Mouse (Mus musculus): Measurements from ENCODE around the gene F2rl2. TPM values are rescaled to one million over a fixed set of nuclear protein-coding genes. Genes with fewer than 3 reads are reported as not detected.

The F2rl2 gene
- total RNA-seq, 1 experiment, result 0.27 TPM

DNA sequence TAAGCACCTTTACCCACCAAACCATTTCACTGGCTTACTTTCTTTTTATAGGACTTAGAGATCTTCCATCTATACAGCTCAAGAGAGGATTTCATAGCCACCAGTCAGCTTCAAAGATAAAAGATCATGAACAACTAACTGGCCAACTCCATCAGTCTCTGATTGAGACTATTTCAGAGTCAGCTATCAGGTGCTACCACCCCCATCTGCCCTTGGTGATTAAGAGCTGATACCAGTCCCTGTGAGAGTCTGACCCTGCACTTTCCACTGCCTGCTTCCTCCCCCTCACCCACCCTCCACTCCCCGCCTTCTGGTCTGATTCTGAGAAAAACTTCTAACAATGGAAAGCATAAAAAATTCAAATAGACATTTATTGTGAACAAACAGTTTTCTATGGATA is 8.1 kb upstream of the F2rl2 start:
- no peak overlapping the region for H3K27ac ChIP-seq (ENCODE audit: insufficient read depth, low read depth, low read length, poor library complexity, severe bottlenecking)
- no peak overlapping the region for H3K4me3 ChIP-seq (ENCODE audit: insufficient read depth in 1 of 2, low read depth in 1 of 2, low read length in 2 of 2, poor library complexity in 1 of 2, severe bottlenecking in 1 of 2)
- H3K9ac ChIP-seq (ENCODE audit: insufficient read depth, low read depth, low read length, poor library complexity, severe bottlenecking), result no peak overlapping the region
- in situ Hi-C loops (cut with MboI; ENCODE audit: low sequenced_read_pairs in 2 of 2, unreplicated experiment in 2 of 2), result no loop called here
- no peaks in the 10 kb centered on the region for H3K9me3 ChIP-seq (ENCODE audit: control insufficient read depth, insufficient read depth, low read depth, low read length)
- no peak for DNase-seq (ENCODE audit: low read depth, low spot score)
- no peaks in the 10 kb centered on the region for H3K4me1 ChIP-seq (ENCODE audit: control insufficient read depth in 2 of 2, insufficient read depth in 2 of 2, low read length in 2 of 2, poor library complexity in 1 of 2)
- TF ChIP-seq HCFC1 (IDR thresholded peaks at IDR 0.05; ENCODE audit: borderline replicate concordance, insufficient read depth, low read length), result no peak
- TF ChIP-seq CHD2 (IDR thresholded peaks at IDR 0.05; ENCODE audit: low read depth, low read length), result no peak
- no peak for TF ChIP-seq ZC3H11A (IDR thresholded peaks at IDR 0.05; ENCODE audit: borderline replicate concordance, low read depth, low read length)
- TF ChIP-seq MAFK (IDR thresholded peaks at IDR 0.05; ENCODE audit: insufficient read depth, low read depth, low read length), result no peak
- no peak for TF ChIP-seq ZNF384 (IDR thresholded peaks at IDR 0.05; ENCODE audit: low read depth, low read length)
- no peaks in the 10 kb centered on the region for H3K36me3 ChIP-seq (ENCODE audit: control insufficient read depth, insufficient read depth, low read length, poor library complexity, severe bottlenecking)

DNA sequence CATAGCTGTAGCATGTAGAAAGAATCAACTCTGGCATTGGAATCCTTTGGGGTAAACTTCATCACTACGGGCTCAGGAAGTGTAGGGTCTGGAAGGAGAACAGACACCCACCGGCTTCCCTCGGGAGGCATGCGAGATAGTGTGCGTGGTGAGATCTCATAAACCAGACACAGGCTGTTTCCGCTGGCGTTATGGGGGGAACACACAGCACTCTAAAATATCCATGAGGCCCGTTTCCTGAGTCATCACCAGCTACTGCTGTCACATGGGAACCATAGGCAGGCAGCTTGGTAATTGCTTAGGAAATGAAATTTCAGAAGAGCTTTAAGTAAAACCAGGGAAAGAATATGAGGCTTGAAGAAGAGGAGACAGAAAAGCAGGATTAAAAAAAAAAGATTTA is 4.5 kb upstream of the F2rl2 start:
- Histone ChIP-seq H3K9me3 (ENCODE audit: control insufficient read depth, insufficient read depth, low read depth, low read length) (no peaks in the 10 kb centered on the region), H3K4me1 (ENCODE audit: control insufficient read depth in 2 of 2, insufficient read depth in 2 of 2, low read length in 2 of 2, poor library complexity in 1 of 2) (no peaks in the 10 kb centered on the region), H3K9ac (ENCODE audit: insufficient read depth, low read depth, low read length, poor library complexity, severe bottlenecking) (no peak overlapping the region), H3K36me3 (ENCODE audit: control insufficient read depth, insufficient read depth, low read length, poor library complexity, severe bottlenecking) (no peaks in the 10 kb centered on the region), H3K4me3 (ENCODE audit: insufficient read depth in 1 of 2, low read depth in 1 of 2, low read length in 2 of 2, poor library complexity in 1 of 2, severe bottlenecking in 1 of 2) (no peak overlapping the region), H3K27ac (ENCODE audit: insufficient read depth, low read depth, low read length, poor library complexity, severe bottlenecking) (no peak overlapping the region)
- TF ChIP-seq MAFK (IDR thresholded peaks at IDR 0.05; ENCODE audit: insufficient read depth, low read depth, low read length) (no peak), ZNF384 (IDR thresholded peaks at IDR 0.05; ENCODE audit: low read depth, low read length) (no peak), CHD2 (IDR thresholded peaks at IDR 0.05; ENCODE audit: low read depth, low read length) (no peak), ZC3H11A (IDR thresholded peaks at IDR 0.05; ENCODE audit: borderline replicate concordance, low read depth, low read length) (no peak), HCFC1 (IDR thresholded peaks at IDR 0.05; ENCODE audit: borderline replicate concordance, insufficient read depth, low read length) (no peak)
- in situ Hi-C loops (cut with MboI; ENCODE audit: low sequenced_read_pairs in 2 of 2, unreplicated experiment in 2 of 2), result no loop called here
- DNase-seq (ENCODE audit: low read depth, low spot score), result no peak

GRCm38 (mm10) chr13:95696120-95696653 is 466 bp upstream of the F2rl2 start:
- in situ Hi-C loops (cut with MboI; ENCODE audit: low sequenced_read_pairs in 2 of 2, unreplicated experiment in 2 of 2), result no loop called here
- Histone ChIP-seq H3K4me3 (ENCODE audit: insufficient read depth in 1 of 2, low read depth in 1 of 2, low read length in 2 of 2, poor library complexity in 1 of 2, severe bottlenecking in 1 of 2) (peak overlapping the region in 1 of 2 experiments; percentile 7; a peak in 1 of 4 replicates), H3K27ac (ENCODE audit: insufficient read depth, low read depth, low read length, poor library complexity, severe bottlenecking) (no peak overlapping the region), H3K9me3 (ENCODE audit: control insufficient read depth, insufficient read depth, low read depth, low read length) (no peaks in the 10 kb centered on the region), H3K9ac (ENCODE audit: insufficient read depth, low read depth, low read length, poor library complexity, severe bottlenecking) (no peak overlapping the region), H3K4me1 (ENCODE audit: control insufficient read depth in 2 of 2, insufficient read depth in 2 of 2, low read length in 2 of 2, poor library complexity in 1 of 2) (no peaks in the 10 kb centered on the region), H3K36me3 (ENCODE audit: control insufficient read depth, insufficient read depth, low read length, poor library complexity, severe bottlenecking) (no peaks in the 10 kb centered on the region)
- DNase-seq (ENCODE audit: low read depth, low spot score), result no peak
- TF ChIP-seq MAFK (IDR thresholded peaks at IDR 0.05; ENCODE audit: insufficient read depth, low read depth, low read length) (no peak), CHD2 (IDR thresholded peaks at IDR 0.05; ENCODE audit: low read depth, low read length) (no peak), ZNF384 (IDR thresholded peaks at IDR 0.05; ENCODE audit: low read depth, low read length) (no peak), HCFC1 (IDR thresholded peaks at IDR 0.05; ENCODE audit: borderline replicate concordance, insufficient read depth, low read length) (no peak), ZC3H11A (IDR thresholded peaks at IDR 0.05; ENCODE audit: borderline replicate concordance, low read depth, low read length) (no peak)

- Histone ChIP-seq H3K9ac (ENCODE audit: insufficient read depth, low read depth, low read length, poor library complexity, severe bottlenecking) (no peak overlapping the region), H3K27ac (ENCODE audit: insufficient read depth, low read depth, low read length, poor library complexity, severe bottlenecking) (no peak overlapping the region), H3K4me1 (ENCODE audit: control insufficient read depth in 2 of 2, insufficient read depth in 2 of 2, low read length in 2 of 2, poor library complexity in 1 of 2) (no peaks in the 10 kb centered on the region), H3K36me3 (ENCODE audit: control insufficient read depth, insufficient read depth, low read length, poor library complexity, severe bottlenecking) (no peaks in the 10 kb centered on the region), H3K9me3 (ENCODE audit: control insufficient read depth, insufficient read depth, low read depth, low read length) (no peaks in the 10 kb centered on the region), H3K4me3 (ENCODE audit: insufficient read depth in 1 of 2, low read depth in 1 of 2, low read length in 2 of 2, poor library complexity in 1 of 2, severe bottlenecking in 1 of 2) (no peak overlapping the region)
- in situ Hi-C loops (cut with MboI; ENCODE audit: low sequenced_read_pairs in 2 of 2, unreplicated experiment in 2 of 2), result no loop called here
- TF ChIP-seq HCFC1 (IDR thresholded peaks at IDR 0.05; ENCODE audit: borderline replicate concordance, insufficient read depth, low read length) (no peak), ZNF384 (IDR thresholded peaks at IDR 0.05; ENCODE audit: low read depth, low read length) (no peak), MAFK (IDR thresholded peaks at IDR 0.05; ENCODE audit: insufficient read depth, low read depth, low read length) (no peak), ZC3H11A (IDR thresholded peaks at IDR 0.05; ENCODE audit: borderline replicate concordance, low read depth, low read length) (no peak), CHD2 (IDR thresholded peaks at IDR 0.05; ENCODE audit: low read depth, low read length) (no peak)
- DNase-seq (ENCODE audit: low read depth, low spot score), result no peak
Observed at GRCm38 (mm10) chr13:95697874-95698273, 1.2 kb downstream of the F2rl2 start.

- Histone ChIP-seq H3K27ac (ENCODE audit: insufficient read depth, low read depth, low read length, poor library complexity, severe bottlenecking) (no peak overlapping the region), H3K36me3 (ENCODE audit: control insufficient read depth, insufficient read depth, low read length, poor library complexity, severe bottlenecking) (no peaks in the 10 kb centered on the region), H3K9me3 (ENCODE audit: control insufficient read depth, insufficient read depth, low read depth, low read length) (no peaks in the 10 kb centered on the region), H3K4me1 (ENCODE audit: control insufficient read depth in 2 of 2, insufficient read depth in 2 of 2, low read length in 2 of 2, poor library complexity in 1 of 2) (no peaks in the 10 kb centered on the region), H3K9ac (ENCODE audit: insufficient read depth, low read depth, low read length, poor library complexity, severe bottlenecking) (no peak overlapping the region), H3K4me3 (ENCODE audit: insufficient read depth in 1 of 2, low read depth in 1 of 2, low read length in 2 of 2, poor library complexity in 1 of 2, severe bottlenecking in 1 of 2) (no peak overlapping the region)
- no peak for DNase-seq (ENCODE audit: low read depth, low spot score)
- no peak for TF ChIP-seq HCFC1 (IDR thresholded peaks at IDR 0.05; ENCODE audit: borderline replicate concordance, insufficient read depth, low read length)
- no peak for TF ChIP-seq CHD2 (IDR thresholded peaks at IDR 0.05; ENCODE audit: low read depth, low read length)
- no peak for TF ChIP-seq MAFK (IDR thresholded peaks at IDR 0.05; ENCODE audit: insufficient read depth, low read depth, low read length)
- no peak for TF ChIP-seq ZC3H11A (IDR thresholded peaks at IDR 0.05; ENCODE audit: borderline replicate concordance, low read depth, low read length)
- TF ChIP-seq ZNF384 (IDR thresholded peaks at IDR 0.05; ENCODE audit: low read depth, low read length), result no peak
- in situ Hi-C loops (cut with MboI; ENCODE audit: low sequenced_read_pairs in 2 of 2, unreplicated experiment in 2 of 2), result no loop called here
Observed at GRCm38 (mm10) chr13:95703376-95703775, 6.7 kb downstream of the F2rl2 start.
